Mouse (Mus musculus) urinary bladder, postnatal 36 days (tissue): Measurements from ENCODE around the gene Wdfy3.
"Not testable (repeated sequence)": the region's sequence is repeated elsewhere in the genome, so short reads cannot be mapped to it uniquely, and the experiment has no call there.

ENCODE experiments used
- DNase-seq, 2 experiments: peaks; one replicate each; pipeline ENCODE4 v3.0.0; 2022; ENCODE audit warnings: low spot score in 2 of 2, mixed read lengths in 1 of 2

Gene Wdfy3

DNA sequence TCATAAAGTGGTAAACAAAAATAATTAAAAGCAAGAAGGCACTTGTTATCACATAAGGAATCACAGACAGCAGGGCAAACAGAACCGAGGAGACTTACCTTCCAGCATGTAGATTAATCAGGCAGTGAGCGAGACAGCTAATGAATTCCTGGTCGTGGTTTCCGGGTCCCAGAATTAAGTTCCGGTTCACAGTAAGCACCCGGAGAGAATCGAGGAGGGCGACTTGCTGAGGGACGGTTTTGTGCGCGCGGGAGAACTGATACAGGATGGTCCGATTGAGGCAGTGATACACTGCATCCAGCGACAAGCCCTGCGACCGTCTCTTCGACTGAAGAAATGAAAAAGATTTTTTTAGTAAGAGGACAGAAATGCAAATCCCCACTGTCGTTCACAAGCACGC lies 181.7 kb downstream of the Wdfy3 start:
- no peak for DNase-seq

- no peak for DNase-seq
These were observed 184.7 kb downstream of the Wdfy3 start for GRCm38 (mm10) chr5:101885039-101885438.

GRCm38 (mm10) chr5:101882191-101882590 lies 187.5 kb downstream of the Wdfy3 start:
- no peak for DNase-seq

- no peak for DNase-seq
These were observed 189.8 kb downstream of the Wdfy3 start for GRCm38 (mm10) chr5:101879914-101880313.

GRCm38 (mm10) chr5:101878403-101878802 lies 191.3 kb downstream of the Wdfy3 start:
- no peak for DNase-seq

- DNase-seq, result no peak
These were observed 193.5 kb downstream of the Wdfy3 start for GRCm38 (mm10) chr5:101876185-101876584.

DNA sequence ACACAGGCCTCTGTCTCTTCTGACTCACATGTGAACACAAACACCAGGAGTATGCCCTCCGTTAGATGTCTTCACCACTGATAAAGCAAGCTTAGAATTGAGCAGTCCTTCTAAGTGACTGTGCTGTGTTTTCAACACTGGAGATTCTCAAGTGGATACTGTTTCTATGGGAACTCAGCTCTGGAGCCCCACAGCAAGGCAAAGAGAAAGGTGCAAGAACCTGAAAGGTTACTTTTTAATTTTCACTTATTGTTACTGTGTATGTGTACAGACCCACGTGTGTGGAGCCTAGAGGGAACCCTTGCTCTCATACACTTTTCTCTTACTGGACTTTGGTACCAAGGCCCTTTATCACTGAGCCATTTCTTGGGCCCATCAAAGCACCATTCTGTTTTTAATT lies 203.0 kb downstream of the Wdfy3 start:
- DNase-seq, result no peak

DNA sequence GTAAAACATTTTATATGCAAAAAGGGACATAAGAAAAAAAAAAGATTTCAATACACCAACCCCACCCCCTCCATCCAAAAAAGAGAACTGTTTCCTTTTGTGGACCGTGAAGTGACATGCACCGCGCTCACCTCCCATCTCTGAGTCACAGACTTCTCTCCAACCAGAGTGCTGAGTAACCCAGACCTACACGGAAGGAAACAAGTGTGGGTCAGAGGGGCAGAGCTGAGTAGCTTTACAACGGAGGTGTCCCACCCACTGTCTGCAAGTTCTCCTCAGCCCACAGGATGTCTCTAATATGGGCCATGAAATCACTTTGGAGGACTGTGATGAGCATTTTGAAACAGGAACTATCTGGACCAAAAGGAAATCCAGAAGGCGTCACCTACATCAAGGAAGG lies 205.8 kb downstream of the Wdfy3 start:
- no peak for DNase-seq

- DNase-seq, result no peak
These were observed 207.1 kb downstream of the Wdfy3 start for GRCm38 (mm10) chr5:101862651-101863050.

- no peak for DNase-seq
These were observed 207.7 kb downstream of the Wdfy3 start for GRCm38 (mm10) chr5:101861786-101862571.

- no peak for DNase-seq
These were observed 210.8 kb downstream of the Wdfy3 start for GRCm38 (mm10) chr5:101858891-101859436.

- no peak for DNase-seq
These were observed 214.2 kb downstream of the Wdfy3 start for GRCm38 (mm10) chr5:101855475-101855874.

- no peak for DNase-seq
These were observed 215.1 kb downstream of the Wdfy3 start for GRCm38 (mm10) chr5:101854667-101855066.

DNA sequence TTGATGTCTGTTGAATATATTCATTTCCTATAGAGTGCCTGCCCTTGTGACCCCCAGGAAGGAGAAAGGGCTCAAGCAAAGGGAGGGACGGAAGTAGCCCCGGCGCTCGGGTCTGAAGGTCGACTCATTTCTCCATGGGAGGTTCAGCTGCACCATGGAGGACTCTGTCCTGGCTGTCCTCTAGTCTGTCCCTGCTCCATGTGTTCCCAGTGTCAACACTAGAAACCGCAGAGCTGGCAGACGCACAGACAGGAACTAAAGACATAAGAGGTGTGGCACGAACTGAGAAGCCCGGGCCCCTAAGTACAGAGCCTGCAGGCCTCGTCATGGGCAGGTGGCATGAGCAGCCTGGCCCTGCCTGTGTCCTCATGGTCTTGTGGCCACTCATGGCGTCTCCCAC lies 215.6 kb downstream of the Wdfy3 start:
- no peak for DNase-seq

DNA sequence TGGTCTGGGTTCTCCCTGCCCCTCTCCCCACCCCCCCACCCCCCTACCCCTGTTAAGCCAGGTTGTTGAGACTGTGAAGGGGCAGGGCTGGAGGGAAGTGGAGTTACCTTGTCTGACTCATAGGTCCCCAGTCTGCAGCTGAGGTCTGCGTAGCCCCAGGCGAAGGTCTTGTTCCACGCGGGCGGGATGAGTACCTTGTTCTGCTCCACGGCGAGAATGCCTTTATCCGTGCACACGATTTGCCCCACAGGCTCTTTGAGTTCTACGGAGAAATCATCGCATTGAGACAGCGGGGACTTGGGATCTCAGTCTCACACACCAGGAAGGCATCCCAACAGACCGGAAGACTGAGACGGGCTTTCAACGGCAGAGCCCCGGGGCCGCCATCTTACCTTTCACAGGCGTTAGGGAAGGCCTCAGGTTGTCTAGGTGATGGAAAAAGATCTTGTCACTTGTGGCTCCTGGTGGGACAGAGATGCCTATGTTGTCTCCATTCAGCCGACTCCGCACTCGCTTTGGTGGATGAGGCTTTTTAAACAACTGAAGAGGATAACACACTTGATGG lies 217.5 kb downstream of the Wdfy3 start:
- no peak for DNase-seq

- DNase-seq, result no peak
These were observed 218.6 kb downstream of the Wdfy3 start for GRCm38 (mm10) chr5:101851133-101851532.

DNA sequence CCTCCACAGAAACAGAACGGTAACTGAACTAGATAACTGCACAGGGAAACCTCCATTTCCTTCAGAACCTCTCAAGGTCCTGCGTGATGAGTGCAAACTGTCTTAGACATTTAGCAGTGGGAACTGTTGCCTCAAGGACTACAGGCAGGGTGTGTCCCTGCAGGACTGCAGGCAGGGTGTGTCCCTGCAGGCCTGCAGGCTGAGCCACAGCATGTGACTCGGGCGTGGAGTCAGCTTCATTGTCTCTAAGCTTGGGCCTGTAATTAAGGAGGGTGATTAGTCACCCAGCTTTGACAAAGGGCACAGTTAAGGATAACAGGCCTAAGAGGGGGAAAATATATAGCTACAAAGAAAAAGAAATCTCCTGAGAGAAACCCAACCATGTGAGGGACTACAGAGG lies 222.0 kb downstream of the Wdfy3 start:
- DNase-seq, result no peak

GRCm38 (mm10) chr5:101847323-101847722 lies 222.4 kb downstream of the Wdfy3 start:
- no peak for DNase-seq

DNA sequence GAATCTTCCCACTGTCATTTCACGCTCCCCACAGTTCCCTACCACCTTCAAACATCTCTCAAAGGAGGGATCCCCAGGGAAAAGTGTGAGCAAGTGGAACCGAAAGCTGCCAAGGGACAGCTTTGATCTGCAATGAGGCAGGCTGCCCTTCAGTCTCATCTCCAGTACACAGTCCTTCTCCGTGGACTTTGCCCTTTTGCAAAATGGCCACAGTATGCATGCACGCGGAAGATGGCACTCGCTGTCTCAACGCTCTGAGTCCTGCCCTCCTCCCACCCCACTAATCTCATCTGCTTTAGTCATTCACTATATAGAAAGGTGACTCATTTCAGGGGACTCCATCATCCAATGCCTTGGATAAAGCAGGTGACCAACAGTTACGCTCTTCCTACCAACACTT lies 223.8 kb downstream of the Wdfy3 start:
- DNase-seq, result no peak

GRCm38 (mm10) chr5:101845011-101845410 lies 224.7 kb downstream of the Wdfy3 start:
- no peak for DNase-seq

DNA sequence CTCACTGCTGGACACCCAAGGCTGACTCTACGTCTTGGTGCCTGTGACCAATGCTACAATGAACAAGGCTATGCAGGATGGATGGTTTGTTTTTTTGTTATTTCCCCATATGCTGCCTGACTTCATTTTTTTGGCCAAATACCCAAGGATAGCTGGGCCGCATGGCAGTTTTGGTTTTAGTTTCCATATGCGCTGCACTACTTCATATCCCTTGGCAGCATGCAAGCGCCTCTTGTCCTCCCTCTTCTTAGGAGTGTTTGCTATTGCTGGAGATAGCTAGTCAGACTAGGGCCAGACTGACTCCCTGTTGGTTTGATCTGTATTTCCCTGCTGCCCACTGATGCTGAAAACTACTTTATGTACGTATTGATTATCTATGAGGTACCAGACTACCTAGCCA lies 229.2 kb downstream of the Wdfy3 start:
- no peak for DNase-seq

DNA sequence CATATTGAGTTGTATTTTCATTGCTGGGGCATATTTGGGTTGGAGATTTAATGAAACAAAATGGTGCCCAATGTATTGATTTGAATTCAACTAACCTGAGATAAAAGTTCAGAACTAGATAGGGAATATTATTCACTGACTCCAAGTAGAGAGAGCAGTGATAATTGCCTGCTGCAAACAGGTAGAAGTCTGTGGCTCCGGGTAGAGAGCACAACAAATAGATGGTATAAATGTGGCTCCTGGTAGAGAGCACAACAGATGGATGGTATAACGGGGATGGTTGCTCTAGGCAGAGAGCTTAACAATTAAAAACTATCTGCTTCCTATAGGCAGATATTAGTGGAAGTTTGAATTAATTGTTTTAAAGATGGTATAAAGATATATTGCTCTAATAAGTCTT lies 232.1 kb downstream of the Wdfy3 start:
- not testable (repeated sequence) for DNase-seq

DNA sequence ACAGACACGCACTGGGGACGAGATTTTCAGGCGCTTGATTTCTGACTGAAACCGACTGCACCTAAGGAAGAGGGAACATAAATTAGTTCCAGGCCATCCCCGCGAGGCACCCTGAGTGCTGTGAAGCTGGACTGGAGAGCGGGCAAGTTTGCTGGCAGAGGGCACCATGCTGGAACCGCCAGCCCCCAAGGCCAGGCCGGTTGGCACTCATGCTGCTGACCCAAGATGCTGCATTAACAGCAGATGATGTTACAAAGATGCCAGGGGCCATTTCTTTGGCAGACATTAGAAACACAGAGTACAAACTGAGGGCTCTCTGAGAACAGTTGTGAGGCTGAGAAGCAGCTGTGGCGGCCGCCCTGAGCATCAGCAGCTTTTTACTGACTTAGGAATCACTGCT lies 233.5 kb downstream of the Wdfy3 start:
- no peak for DNase-seq
